Mouse (Mus musculus): ENCODE data around the gene Allc. TPM values are rescaled to one million over a fixed set of nuclear protein-coding genes. Genes with fewer than 3 reads are reported as not detected.

Gene Allc
- total and polyA plus RNA-seq, 3 experiments, result not detected

GRCm38 (mm10) chr12:28575366-28576070 lies 6.8 kb downstream of the Allc start:
- peaks cover 2% of the 10 kb centered on the region for H3K9me3 ChIP-seq (replicated peaks; ENCODE audit: low read length)
- dilution Hi-C loops (cut with MboI; ENCODE audit: extremely low pct_ligation_motif_present, extremely low pct_unique_long_range_greater_than_20kb, low sequenced_read_pairs), result no loop called here

GRCm38 (mm10) chr12:28572241-28572640 lies 10.1 kb downstream of the Allc start:
- Histone ChIP-seq H3K36me3 (replicated peaks in 1 of 2; ENCODE audit: control insufficient read depth in 1 of 2, insufficient read depth in 1 of 2, low read length in 1 of 2) (no peaks in the 10 kb centered on the region), H3K4me2 (ENCODE audit: insufficient read depth, low read depth, poor library complexity, severe bottlenecking) (no peak overlapping the region), H3K79me2 (replicated peaks; ENCODE audit: control insufficient read depth, extremely low read depth, insufficient read depth, poor library complexity, severe bottlenecking) (no peaks in the 10 kb centered on the region), H3K4me1 (ENCODE audit: control insufficient read depth in 1 of 2, insufficient read depth in 2 of 2) (no peaks in the 10 kb centered on the region), H3K9ac (ENCODE audit: insufficient read depth, low read depth) (no peak overlapping the region), H3K27ac (ENCODE audit: insufficient read depth, low read depth) (no peak overlapping the region), H3K27me3 (replicated peaks) (no peaks in the 10 kb centered on the region), H3K4me3 (replicated peaks in 1 of 3; ENCODE audit: low read depth in 2 of 3, low read length in 2 of 3, poor library complexity in 1 of 3) (no peak overlapping the region), H3K9me3 (replicated peaks; ENCODE audit: low read length) (peaks cover 2% of the 10 kb centered on the region)
- TF ChIP-seq JUN (IDR thresholded peaks at IDR 0.05; ENCODE audit: insufficient read depth, low read depth, low read length) (no peak), PAX5 (IDR thresholded peaks at IDR 0.05; ENCODE audit: low read length) (no peak), RCOR1 (conservative IDR thresholded peaks at IDR 0.05; ENCODE audit: low read depth, low read length) (no peak), ZNF384 (IDR thresholded peaks at IDR 0.05; ENCODE audit: low read depth, low read length) (no peak), HCFC1 (IDR thresholded peaks at IDR 0.05; ENCODE audit: low read depth, low read length) (no peak), UBTF (IDR thresholded peaks at IDR 0.05; ENCODE audit: low read depth, low read length) (no peak), CTCF (conservative IDR thresholded peaks at IDR 0.05 in 1 of 2, IDR thresholded peaks at IDR 0.05 in 1 of 2; ENCODE audit: low read depth in 2 of 2, low read length in 2 of 2) (no peak), BHLHE40 (IDR thresholded peaks at IDR 0.05; ENCODE audit: low read depth, low read length) (no peak), MAZ (IDR thresholded peaks at IDR 0.05; ENCODE audit: low read depth, low read length) (no peak), ETS1 (conservative IDR thresholded peaks at IDR 0.05; ENCODE audit: low read depth, low read length) (no peak), GABPA (IDR thresholded peaks at IDR 0.05; ENCODE audit: insufficient replicate concordance, low read depth, low read length) (no peak), USF2 (conservative IDR thresholded peaks at IDR 0.05; ENCODE audit: low read depth, low read length) (no peak), POLR2AphosphoS2 (IDR thresholded peaks at IDR 0.05; ENCODE audit: low read depth, low read length) (no peak), SMC3 (IDR thresholded peaks at IDR 0.05; ENCODE audit: low read depth, low read length) (no peak), TBP (conservative IDR thresholded peaks at IDR 0.05; ENCODE audit: low read depth, low read length) (no peak), KAT2A (IDR thresholded peaks at IDR 0.05; ENCODE audit: insufficient replicate concordance, low read length) (no peak), MXI1 (IDR thresholded peaks at IDR 0.05; ENCODE audit: low read depth, low read length) (no peak), CHD2 (IDR thresholded peaks at IDR 0.05; ENCODE audit: low read length) (no peak), NELFE (IDR thresholded peaks at IDR 0.05; ENCODE audit: low read depth, low read length) (no peak), USF1 (IDR thresholded peaks at IDR 0.05; ENCODE audit: low read depth, low read length) (no peak)
- in situ Hi-C loops (cut with MboI; ENCODE audit: low pct_ligation_motif_present, low pct_unique_long_range_greater_than_20kb, low sequenced_read_pairs), result no loop called here
- no peak for DNase-seq (ENCODE audit: extremely low read depth)
- dilution Hi-C loops (cut with MboI; ENCODE audit: extremely low pct_ligation_motif_present, extremely low pct_unique_long_range_greater_than_20kb, low sequenced_read_pairs), result no loop called here

More at GRCm38 (mm10) chr12:28575366-28576070, 6.8 kb downstream of the Allc start:
- H3K4me3 ChIP-seq (replicated peaks in 1 of 3; ENCODE audit: low read depth in 2 of 3, low read length in 2 of 3, poor library complexity in 1 of 3), result no peak overlapping the region
- in situ Hi-C loops (cut with MboI; ENCODE audit: low pct_ligation_motif_present, low pct_unique_long_range_greater_than_20kb, low sequenced_read_pairs), result loop anchor here (25.0 kb wide), 1 partner anchor 537 kb away; no protein-coding TSS in a partner anchor
- DNase-seq (ENCODE audit: extremely low read depth), result no peak
- no peak overlapping the region for H3K27ac ChIP-seq (ENCODE audit: insufficient read depth, low read depth)
- H3K4me2 ChIP-seq (ENCODE audit: insufficient read depth, low read depth, poor library complexity, severe bottlenecking), result no peak overlapping the region
- H3K27me3 ChIP-seq (replicated peaks), result peaks cover 5% of the 10 kb centered on the region
- TF ChIP-seq MAFK (IDR thresholded peaks at IDR 0.05; ENCODE audit: insufficient replicate concordance, low read length) (no peak), MEF2A (IDR thresholded peaks at IDR 0.05; ENCODE audit: borderline replicate concordance, low read depth, low read length) (no peak), POLR2AphosphoS2 (IDR thresholded peaks at IDR 0.05; ENCODE audit: low read depth, low read length) (no peak), CHD1 (IDR thresholded peaks at IDR 0.05; ENCODE audit: low read depth, low read length) (no peak), IRF4 (IDR thresholded peaks at IDR 0.05; ENCODE audit: low read depth, low read length) (no peak), TCF12 (IDR thresholded peaks at IDR 0.05; ENCODE audit: low read depth, low read length) (no peak), ZNF384 (IDR thresholded peaks at IDR 0.05; ENCODE audit: low read depth, low read length) (no peak), MXI1 (IDR thresholded peaks at IDR 0.05; ENCODE audit: low read depth, low read length) (no peak), BHLHE40 (IDR thresholded peaks at IDR 0.05; ENCODE audit: low read depth, low read length) (no peak), UBTF (IDR thresholded peaks at IDR 0.05; ENCODE audit: low read depth, low read length) (no peak), E2F4 (IDR thresholded peaks at IDR 0.05; ENCODE audit: insufficient replicate concordance, low read depth, low read length) (no peak), NRF1 (IDR thresholded peaks at IDR 0.05; ENCODE audit: low read depth, low read length) (no peak), KAT2A (IDR thresholded peaks at IDR 0.05; ENCODE audit: insufficient replicate concordance, low read length) (no peak), JUN (IDR thresholded peaks at IDR 0.05; ENCODE audit: insufficient read depth, low read depth, low read length) (no peak), MAX (IDR thresholded peaks at IDR 0.05; ENCODE audit: low read length) (no peak)
- H3K4me1 ChIP-seq (ENCODE audit: control insufficient read depth in 1 of 2, insufficient read depth in 2 of 2), result no peaks in the 10 kb centered on the region
- no peaks in the 10 kb centered on the region for H3K79me2 ChIP-seq (replicated peaks; ENCODE audit: control insufficient read depth, extremely low read depth, insufficient read depth, poor library complexity, severe bottlenecking)
- no peak overlapping the region for H3K9ac ChIP-seq (ENCODE audit: insufficient read depth, low read depth)
- no peaks in the 10 kb centered on the region for H3K36me3 ChIP-seq (replicated peaks in 1 of 2; ENCODE audit: control insufficient read depth in 1 of 2, insufficient read depth in 1 of 2, low read length in 1 of 2)

Measured in CH12.LX (cell line).